Mouse (Mus musculus): ENCODE data around the gene Pgghg. TPM values are rescaled to one million over a fixed set of nuclear protein-coding genes. Genes with fewer than 3 reads are reported as not detected.
"Not testable (repeated sequence)": the region's sequence is repeated elsewhere in the genome, so short reads cannot be mapped to it uniquely, and the experiment has no call there.

Pgghg gene
- total RNA-seq, 1 experiment from 2014 or later = 12.1 TPM

DNA sequence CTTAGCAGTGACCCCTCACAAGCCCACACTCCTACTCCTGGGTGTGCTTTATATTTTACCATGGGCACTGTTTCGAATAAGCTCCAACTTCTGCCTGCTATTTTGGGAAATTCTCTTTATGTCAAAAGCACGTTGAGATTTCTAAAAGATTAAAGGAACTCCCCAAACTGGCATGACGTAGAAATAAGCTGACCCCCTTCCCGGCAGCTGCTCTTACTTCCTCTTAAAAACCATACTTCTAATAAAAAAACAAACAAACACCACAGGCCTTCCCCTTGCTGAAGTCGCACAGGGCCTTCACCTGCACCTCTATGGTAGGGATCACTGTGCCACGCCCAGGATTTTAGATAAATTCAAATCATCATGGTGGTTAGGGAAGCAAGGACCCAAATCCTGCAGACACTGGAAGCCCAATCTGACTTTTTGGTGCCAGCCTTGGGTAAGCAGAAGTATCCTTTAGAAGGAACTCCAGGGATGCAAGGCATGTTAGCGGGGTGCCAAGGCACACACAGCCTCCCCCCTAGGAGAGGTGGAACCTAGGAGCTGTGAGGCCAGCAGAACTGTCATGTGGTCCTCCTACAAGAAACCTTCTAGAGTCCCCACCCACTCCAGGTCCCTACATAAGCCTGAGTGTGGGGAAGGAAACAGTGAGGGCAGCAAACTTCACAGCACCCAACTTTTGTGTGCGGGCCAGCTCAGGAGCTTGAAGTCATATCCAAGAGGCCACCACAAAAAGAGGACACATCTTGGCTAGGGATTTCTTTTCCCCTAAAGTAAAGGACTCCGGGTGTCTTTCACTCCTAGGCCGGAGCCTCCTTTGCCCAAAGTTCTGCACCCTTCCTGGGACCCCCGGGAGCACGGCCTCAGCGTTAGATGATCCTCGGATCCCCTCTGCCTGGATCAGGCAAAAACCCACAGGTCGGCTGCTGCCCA is 12.9 kb downstream of the Pgghg start:
- ATAC-seq (replicated peaks; ENCODE audit: low read depth, poor library complexity, severe bottlenecking) = peak; percentile 36

DNA sequence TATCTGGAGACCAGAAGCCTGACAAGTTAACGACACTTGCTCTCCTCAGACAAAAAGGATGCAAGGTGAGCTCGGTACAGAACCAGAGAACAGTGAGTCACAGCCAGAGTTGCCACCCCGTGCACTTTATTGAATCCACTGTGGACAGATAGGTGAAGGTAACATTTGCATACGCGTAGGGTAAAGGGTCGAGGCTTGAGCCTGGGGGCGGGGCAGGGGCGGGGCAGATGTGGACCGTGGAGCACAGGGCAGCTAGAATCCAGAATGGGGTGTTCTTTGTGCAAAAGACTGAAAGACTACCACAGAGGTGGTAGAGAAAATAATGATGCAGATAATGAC is 13.5 kb downstream of the Pgghg start:
- ATAC-seq (replicated peaks; ENCODE audit: low read depth, poor library complexity, severe bottlenecking) = no peak

DNA sequence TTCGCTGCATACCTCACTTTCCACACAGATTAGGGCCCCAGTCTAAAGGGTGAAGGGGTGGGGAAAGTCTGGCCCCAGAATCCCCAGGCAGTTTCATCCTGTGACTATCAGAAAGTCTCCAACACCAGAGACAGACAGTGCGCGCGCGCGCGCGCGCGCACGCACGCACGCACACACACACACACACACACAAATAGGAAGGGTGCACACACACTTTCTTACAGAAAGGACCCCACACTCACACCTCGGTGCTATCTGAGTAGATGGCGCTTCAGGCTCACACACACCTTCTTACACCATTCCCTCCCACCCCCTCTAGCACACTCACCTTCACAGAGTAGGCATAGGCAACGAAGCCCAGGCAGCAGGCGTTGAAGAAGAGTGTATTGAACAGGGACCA is 14.2 kb downstream of the Pgghg start:
- 0 out of 2 replicates have a peak, but pooled peaks have one; percentile 6 for ATAC-seq (replicated peaks; ENCODE audit: low read depth, poor library complexity, severe bottlenecking)

DNA sequence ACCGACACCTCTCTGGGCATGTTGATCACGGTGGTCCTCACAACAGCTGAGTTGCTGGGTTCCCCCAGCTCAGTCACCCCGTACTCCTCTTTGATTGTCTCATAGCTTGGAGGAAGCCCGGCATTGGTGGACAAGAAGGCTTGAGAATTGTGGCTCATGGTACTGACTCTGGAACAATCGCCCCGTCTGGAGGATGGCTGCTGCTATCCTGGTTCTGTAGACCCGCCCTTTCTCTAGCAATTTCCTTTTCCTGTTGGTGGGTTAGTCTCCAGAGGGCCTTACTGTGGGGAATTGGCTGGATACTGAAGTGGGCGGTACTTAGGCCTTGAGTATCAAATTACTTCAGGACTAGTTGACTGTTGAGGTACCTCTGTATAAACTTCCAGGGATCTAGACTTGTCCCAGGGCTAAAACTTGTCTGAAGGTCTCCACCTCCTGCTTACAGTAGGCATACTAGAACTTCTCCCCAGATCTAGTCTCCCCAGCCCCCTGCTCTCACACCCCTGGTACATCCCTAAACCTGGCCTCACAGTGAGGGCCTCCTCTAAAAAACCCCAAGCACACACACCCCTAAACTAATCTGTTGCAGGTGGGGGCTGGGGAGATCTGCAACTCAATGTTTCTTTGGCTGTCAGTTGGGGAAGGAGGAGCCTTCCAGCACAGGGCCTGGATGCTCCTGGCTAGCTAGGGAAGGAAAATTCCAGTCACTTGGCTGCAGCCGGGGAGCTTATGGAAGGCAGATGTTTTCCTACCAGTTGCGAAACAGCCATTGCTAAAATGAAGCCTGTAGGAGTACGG is 14.8 kb downstream of the Pgghg start, which contains the start of the genes Gm45717 and Ifitm2:
Gene Gm45717 (minus strand): TSS at position 180 of the 798 bp plus-strand sequence.
Gene Ifitm2 (minus strand): TSS at position 230 of the 798 bp plus-strand sequence.
- ATAC-seq (replicated peaks; ENCODE audit: low read depth, poor library complexity, severe bottlenecking) = peak; percentile 76

GRCm38 (mm10) chr7:140956556-140956869 is 15.3 kb downstream of the Pgghg start:
- ATAC-seq (replicated peaks; ENCODE audit: low read depth, poor library complexity, severe bottlenecking) = no peak

DNA sequence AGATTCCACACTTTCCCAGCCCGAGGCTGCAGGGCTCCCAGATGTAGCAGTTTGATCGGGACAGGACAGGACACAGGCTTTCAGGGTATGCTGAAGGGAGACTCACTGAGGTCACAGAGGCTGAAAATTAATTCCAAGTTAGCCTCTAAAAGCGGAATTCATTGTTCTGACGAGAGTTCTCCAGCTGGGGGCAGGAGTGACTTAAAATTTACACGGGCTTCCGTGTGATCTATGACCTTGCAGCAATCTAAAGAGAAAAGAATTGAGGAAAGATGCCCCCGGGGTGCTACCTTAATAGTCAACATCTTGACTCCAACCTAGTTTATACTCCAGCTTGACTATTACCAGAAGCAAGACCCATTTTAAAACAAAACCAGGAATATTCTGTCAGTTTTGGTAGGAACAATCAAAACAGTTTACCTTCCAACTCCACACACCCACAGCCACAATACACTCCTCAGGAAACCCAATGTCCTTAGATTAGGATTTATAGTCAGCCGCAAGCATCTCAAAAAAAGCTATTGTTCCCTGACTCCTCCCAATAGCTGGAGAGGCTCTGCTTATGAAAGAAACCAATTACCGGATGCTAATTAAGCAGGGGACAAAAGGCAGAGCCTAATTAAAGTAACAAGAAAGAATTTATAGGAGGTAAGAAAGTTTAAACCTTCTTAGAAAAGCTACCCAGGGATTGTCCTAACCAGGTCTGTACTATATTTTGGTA is 18.1 kb downstream of the Pgghg start:
- ATAC-seq (replicated peaks; ENCODE audit: low read depth, poor library complexity, severe bottlenecking) = peak; percentile 42; the same call in 1 of the 2 replicates

- ATAC-seq (replicated peaks; ENCODE audit: low read depth, poor library complexity, severe bottlenecking) = no peak
These were observed 18.8 kb downstream of the Pgghg start for GRCm38 (mm10) chr7:140960026-140960425.

DNA sequence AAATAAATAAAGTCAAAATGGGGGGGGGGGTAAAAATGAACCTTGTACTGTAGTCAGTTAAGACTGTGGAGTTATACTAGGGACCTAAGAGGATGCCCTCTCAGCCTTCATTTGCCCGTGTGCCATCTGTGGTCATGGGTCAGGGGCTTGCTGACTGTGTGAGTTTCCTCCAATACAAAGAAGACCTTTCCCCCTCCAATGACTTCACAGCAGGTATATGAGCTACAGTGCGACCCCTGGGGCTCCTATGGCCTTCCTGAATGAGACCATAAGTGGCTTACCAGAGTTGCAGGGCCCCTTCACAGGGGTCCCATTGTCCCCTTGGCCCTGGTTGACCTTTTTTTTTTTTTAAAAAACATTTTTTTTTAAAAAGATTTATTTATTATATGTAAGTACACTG is 20.2 kb downstream of the Pgghg start:
- ATAC-seq (replicated peaks; ENCODE audit: low read depth, poor library complexity, severe bottlenecking) = no peak

- ATAC-seq (replicated peaks; ENCODE audit: low read depth, poor library complexity, severe bottlenecking) = no peak
These were observed 21.5 kb downstream of the Pgghg start for GRCm38 (mm10) chr7:140962733-140963132.

DNA sequence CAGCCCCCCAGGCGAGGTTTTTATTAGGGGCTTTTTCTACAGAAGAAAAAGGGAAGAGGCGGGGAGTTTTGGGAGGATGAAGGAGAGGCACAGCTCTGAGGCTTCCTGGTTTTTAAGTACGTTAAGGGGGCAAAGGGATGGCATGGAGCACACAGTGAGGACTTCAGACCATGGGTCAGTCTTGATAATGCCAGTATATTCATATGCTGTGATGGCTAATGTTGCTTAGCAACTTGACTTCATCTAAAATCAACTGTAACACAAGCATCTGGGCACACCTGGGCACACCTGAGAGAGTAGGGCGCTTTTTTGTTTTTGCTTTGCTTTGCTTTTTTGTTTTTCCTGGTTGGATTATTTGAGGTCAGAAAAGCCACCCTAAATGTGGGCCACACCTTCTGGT is 25.7 kb downstream of the Pgghg start, which contains the start of gene Ifitm1:
Gene Ifitm1 (plus strand): TSS at position 301 of the 400 bp plus-strand sequence.
- no peak for ATAC-seq (replicated peaks; ENCODE audit: low read depth, poor library complexity, severe bottlenecking)

DNA sequence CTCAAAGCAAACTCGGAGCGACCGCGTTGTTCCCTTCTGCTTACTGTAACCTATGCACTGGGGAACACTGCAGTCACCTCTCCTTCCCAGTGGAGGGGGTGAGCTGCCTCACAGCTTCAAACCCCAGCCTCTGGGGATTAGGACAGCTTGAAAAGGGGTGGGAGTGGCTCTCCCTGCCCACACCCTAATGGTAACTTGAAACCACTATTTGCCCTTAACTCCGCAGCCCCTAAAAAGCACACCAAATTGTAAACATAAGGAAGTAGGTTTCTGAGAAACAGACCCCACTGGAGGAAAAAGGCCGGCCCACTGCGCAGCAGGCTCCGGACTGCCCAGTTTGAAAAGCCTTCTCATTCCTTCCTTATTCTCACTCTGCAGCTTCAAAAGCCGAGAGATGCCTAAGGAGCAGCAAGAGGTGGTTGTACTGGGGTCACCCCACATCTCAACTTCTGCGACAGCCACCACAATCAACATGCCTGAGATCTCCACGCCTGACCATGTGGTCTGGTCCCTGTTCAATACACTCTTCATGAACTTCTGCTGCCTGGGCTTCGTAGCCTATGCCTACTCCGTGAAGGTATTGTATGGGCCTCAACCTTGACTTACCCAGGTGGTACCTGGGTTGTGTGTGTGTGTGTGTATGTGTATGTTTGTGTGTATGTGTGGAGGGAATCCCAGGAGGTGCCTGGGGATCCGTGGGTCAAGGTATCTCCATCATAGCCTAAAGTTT is 26.8 kb downstream of the Pgghg start:
- ATAC-seq (replicated peaks; ENCODE audit: low read depth, poor library complexity, severe bottlenecking) = peak; percentile 84

DNA sequence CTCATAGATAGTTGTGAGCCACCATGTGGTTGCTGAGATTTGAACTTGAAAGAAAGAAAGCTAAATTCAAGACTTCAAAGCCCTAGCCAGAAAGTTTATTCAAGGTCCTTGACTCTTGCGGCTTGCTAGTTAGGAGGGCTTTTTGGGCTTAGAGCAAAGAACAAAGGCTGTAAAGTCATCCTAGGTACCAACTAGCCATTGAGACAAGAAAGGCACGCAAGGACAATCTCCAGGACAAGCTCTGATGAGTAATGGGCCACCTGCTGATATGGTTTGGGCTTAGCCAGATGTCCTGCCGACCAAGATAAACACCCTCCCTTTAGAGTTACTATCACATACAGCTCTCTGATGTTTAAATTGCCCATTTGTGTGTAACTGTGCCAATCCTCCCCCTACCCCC is 27.5 kb downstream of the Pgghg start:
- not testable (repeated sequence) for ATAC-seq (replicated peaks; ENCODE audit: low read depth, poor library complexity, severe bottlenecking)

DNA sequence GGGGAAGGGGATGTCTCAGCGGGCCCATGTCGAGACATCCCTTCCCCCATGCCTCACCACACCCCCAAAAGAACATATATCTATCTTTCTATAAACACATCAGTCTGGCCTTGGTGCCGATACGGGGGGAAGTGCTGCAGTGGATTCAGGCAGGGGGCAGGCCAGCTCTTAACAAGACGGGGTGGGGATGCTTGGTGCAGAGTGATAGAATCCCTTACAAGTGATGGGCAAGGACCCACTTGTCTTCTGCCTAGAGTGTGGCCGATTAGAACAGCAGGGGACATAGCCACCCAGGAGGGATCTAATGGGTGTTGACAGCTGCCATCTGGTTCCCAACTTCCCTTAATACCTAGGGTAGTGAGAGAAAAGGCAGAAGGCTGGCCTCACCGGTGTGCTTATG is 29.7 kb downstream of the Pgghg start:
- peak; percentile 20 for ATAC-seq (replicated peaks; ENCODE audit: low read depth, poor library complexity, severe bottlenecking)

DNA sequence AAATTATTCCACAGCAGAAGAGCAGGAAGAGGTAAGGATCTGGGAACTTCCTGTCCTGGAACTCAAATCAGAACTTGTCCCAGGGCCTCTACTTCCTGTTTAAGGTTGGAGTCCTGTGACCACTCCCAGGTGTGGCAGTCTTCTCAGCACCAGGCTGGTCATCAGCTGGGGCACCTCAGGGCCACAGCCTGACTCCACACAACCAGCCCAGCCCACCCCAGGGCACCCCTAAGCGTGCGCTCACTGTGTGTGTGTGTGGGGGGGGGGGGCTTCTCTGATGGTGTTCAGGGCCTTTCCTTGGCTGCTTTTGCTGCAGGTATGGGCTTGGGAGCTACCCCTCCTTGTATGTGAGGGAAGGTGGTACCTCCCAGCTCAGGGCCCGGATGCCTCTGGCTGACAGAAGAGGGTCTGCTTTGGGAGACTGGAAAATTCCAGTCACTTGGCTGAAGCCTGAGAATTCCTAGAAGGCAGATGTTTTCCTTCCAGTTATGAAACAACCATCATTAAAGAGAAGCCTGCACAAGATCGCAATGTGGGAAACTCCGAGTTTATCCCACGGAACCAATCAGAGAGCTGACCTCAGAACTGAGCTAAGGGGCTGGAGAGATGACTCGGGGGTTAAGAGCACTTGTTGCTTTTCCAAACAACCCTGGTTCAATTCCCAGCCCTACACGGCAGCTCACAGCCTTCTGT is 30.4 kb downstream of the Pgghg start:
- ATAC-seq (replicated peaks; ENCODE audit: low read depth, poor library complexity, severe bottlenecking) = peak; percentile 7; the same call in 1 of the 2 replicates

DNA sequence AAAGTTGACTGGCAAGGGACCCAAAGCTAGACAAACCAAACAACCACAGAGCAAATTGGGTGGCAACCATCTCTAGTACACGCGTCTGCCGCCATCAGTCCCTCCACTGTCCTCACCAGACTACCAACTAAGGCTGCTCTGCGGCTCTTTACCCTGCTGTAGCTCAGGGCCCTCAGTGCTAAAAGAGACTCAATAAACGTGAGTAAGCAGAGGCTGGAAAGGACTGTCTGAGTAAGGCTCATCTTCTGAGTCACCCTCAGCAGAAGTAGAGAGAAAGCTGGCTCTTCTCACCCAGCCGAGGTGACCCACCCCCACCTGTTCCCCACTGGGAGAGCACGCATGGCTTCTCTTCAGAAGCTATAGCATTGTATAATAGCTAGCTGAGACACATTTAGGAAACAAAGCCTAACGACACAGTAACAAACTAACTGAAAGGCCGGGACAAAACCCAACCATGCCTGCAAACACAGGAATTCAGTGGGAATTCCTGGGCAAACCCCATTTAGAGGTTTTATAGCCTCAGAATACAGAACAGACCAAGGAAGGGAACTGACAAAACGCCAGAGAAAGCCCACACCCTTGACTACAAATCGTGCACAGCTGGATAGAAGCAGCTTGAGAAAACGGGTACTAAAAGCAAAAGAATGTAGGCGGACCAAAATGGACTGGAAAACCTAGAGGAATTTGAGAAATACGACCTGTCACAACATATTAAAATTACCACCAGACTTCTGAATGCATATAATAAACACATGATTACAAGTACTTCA is 32.4 kb downstream of the Pgghg start:
- ATAC-seq (replicated peaks; ENCODE audit: low read depth, poor library complexity, severe bottlenecking) = no peak

DNA sequence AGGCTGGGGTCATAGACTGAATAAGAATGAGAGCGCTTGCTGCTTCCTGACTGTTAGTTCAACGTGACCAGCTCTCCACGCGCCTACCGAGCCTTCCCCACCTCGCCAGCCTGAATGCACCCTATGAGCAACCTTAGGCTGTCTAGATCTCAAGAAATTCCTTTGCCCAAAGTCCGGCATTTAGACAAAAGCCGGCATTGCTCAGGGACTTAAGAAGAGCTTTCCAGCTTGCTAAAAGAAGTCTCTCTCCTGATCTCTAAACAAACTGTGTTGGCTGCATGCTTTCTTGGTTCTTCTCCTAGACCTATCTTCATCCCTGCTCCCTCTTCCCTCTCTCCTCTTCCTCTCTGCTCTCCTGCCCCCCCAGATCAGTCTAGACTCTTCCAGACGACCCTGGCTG is 33.7 kb downstream of the Pgghg start:
- no peak for ATAC-seq (replicated peaks; ENCODE audit: low read depth, poor library complexity, severe bottlenecking)

DNA sequence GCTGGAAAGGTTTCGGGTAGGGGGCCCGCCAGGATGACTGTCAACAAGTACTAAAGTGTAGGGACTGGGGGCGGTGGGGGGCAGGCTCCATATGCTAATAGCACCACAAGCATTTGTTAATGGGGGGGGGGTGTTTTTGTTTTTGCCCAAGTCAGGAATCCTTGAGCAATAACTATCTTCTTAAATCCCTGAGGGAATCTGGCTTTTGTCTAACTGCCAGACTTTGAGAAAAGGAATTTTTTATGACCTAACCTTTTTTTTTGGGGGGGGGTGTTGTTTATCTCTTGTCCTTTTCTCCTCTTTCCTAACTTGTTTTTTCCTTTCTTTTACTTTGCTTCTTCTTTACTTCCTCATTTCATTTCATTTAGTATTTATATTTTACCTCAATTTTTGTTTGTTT is 34.3 kb downstream of the Pgghg start:
- ATAC-seq (replicated peaks; ENCODE audit: low read depth, poor library complexity, severe bottlenecking) = no peak

DNA sequence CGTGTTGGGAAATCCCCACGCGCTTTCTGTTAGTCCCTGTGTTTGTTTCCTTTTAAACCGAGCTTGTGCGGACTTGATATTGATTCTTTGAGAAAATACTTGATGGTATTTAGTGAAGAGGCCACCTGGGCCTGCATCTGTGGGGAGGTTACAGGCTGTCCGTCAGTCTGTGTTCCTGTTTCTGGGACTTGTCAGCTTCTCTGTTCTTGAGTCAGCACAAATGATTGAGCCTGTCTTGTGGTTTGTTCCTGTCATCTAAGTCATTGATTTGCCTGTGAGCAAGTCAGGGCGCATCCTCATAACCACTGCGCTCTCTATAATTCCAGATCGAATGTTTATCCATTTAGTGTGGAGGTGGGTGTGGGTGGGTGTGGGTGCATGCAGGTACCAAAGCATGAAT is 35.5 kb downstream of the Pgghg start:
- ATAC-seq (replicated peaks; ENCODE audit: low read depth, poor library complexity, severe bottlenecking) = peak; percentile 56
